Mouse (Mus musculus) kidney, postnatal 0 days (tissue): Measurements from ENCODE around the gene Bcr. TPM values are rescaled to one million over a fixed set of nuclear protein-coding genes. Genes with fewer than 3 reads are reported as not detected.
A peak's percentile ranks its signal among the peaks of the same experiment; 100 is the strongest.

Experiments used
- ATAC-seq: fragments of 200-750 bp; cut with Nextera tagmentation; replicated peaks from 2 replicates; pipeline ENCODE4 v1.8.0; 2017; ENCODE audit warnings: low read depth, moderate number of reproducible peaks, moderate TSS enrichment, moderate library complexity; ENCODE audit not compliant: low FRiP score
- DNase-seq: peaks from one replicate; pipeline ENCODE4 v3.0.0-alpha.2; 2016; ENCODE audit warnings: low spot score
- H3K27ac ChIP-seq: fragments of 300-500 bp; sonication (generic); 2 replicates; pipeline ENCODE4 v1.5.1; 2014; ENCODE audit warnings: mild to moderate bottlenecking
- H3K27me3 ChIP-seq: fragments of 300-500 bp; sonication (generic); 2 replicates; pipeline ENCODE4 v1.6.1; 2014; ENCODE audit warnings: low read length, mixed read lengths; ENCODE audit not compliant: insufficient read depth
- H3K36me3 ChIP-seq: fragments of 300-500 bp; sonication (generic); 2 replicates; pipeline ENCODE4 v1.6.1; 2014; ENCODE audit warnings: low read length, mixed read lengths; ENCODE audit not compliant: insufficient read depth
- H3K4me1 ChIP-seq: fragments of 300-500 bp; sonication (generic); replicated peaks from 2 replicates; pipeline ENCODE4 v1.6.1; 2014; ENCODE audit warnings: antibody characterized with exemption, low read length, mixed read lengths; ENCODE audit not compliant: insufficient read depth
- H3K4me2 ChIP-seq: fragments of 300-500 bp; sonication (generic); 2 replicates; pipeline ENCODE4 v1.6.1; 2014; ENCODE audit warnings: mild to moderate bottlenecking, low read length, moderate library complexity, mixed read lengths
- H3K4me3 ChIP-seq: fragments of 300-500 bp; sonication (generic); replicated peaks from 2 replicates; pipeline ENCODE4 v1.5.1; 2014; ENCODE audit warnings: low read depth, low read length
- H3K9ac ChIP-seq: fragments of 300-500 bp; sonication (generic); 2 replicates; pipeline ENCODE4 v1.6.1; 2014; ENCODE audit warnings: low read depth, low read length
- H3K9me3 ChIP-seq: fragments of 300-500 bp; sonication (generic); replicated peaks from 2 replicates; pipeline ENCODE4 v1.6.1; 2016; ENCODE audit warnings: low read length, inconsistent platforms, mixed read lengths
- CTCF ChIP-seq: IDR thresholded peaks from 2 replicates; pipeline ENCODE4 v1.5.1; 2016; ENCODE audit warnings: antibody characterized with exemption, low read depth, mild to moderate bottlenecking, moderate library complexity
- WGBS: fragments of 180-500 bp; shearing (Covaris S2); extraction: QIAGEN DNeasy Blood & Tissue Kit; methylation state at CpG from one replicate; pipeline ENCODE4 v1.1.7; 2014; 5-methylcytosine and 5-hydroxymethylcytosine counted together
- polyA plus RNA-seq: library from polyadenylated mRNA; unstranded; fragments of >200 nt; fragmentation: Nextera tagmentation; extraction: Ambion mirVana; gene quantifications from 2 replicates; pipeline ENCODE4 v1.2.1, GENCODE M21; 2015

Bcr gene
- polyA plus RNA-seq, 1 experiment from 2014 or later: 5.9 TPM

GRCm38 (mm10) chr10:75044459-75044858 lies 15.9 kb upstream of the Bcr start:
- Histone ChIP-seq H3K27me3 (no peaks in the 10 kb centered on the region), H3K36me3 (no peaks in the 10 kb centered on the region), H3K4me1 (no peaks in the 10 kb centered on the region), H3K9ac (no peak overlapping the region), H3K27ac (no peak overlapping the region), H3K4me2 (no peak overlapping the region), H3K9me3 (no peaks in the 10 kb centered on the region), H3K4me3 (no peak overlapping the region)
- no peak for TF ChIP-seq CTCF
- no peak for DNase-seq
- 38% methylated on average over 7 of the region's 7 CpGs for WGBS
- ATAC-seq: no peak

- Histone ChIP-seq H3K36me3 (no peaks in the 10 kb centered on the region), H3K4me1 (no peaks in the 10 kb centered on the region), H3K4me3 (no peak overlapping the region), H3K4me2 (no peak overlapping the region), H3K9me3 (no peaks in the 10 kb centered on the region), H3K9ac (no peak overlapping the region), H3K27me3 (no peaks in the 10 kb centered on the region), H3K27ac (no peak overlapping the region)
- ATAC-seq (no peak), DNase-seq (no peak)
- no peak for TF ChIP-seq CTCF
- 92% methylated on average over 15 of the region's 15 CpGs for WGBS
Observed at GRCm38 (mm10) chr10:75045831-75046230, 14.6 kb upstream of the Bcr start.

- no peak for TF ChIP-seq CTCF
- Histone ChIP-seq H3K4me1 (no peaks in the 10 kb centered on the region), H3K4me3 (no peak overlapping the region), H3K27me3 (no peaks in the 10 kb centered on the region), H3K4me2 (no peak overlapping the region), H3K36me3 (no peaks in the 10 kb centered on the region), H3K9ac (no peak overlapping the region), H3K27ac (no peak overlapping the region), H3K9me3 (no peaks in the 10 kb centered on the region)
- no peak for DNase-seq
- WGBS: 93% methylated on average over 7 of the region's 7 CpGs
- no peak for ATAC-seq
Observed at GRCm38 (mm10) chr10:75048711-75049110, 11.7 kb upstream of the Bcr start.

GRCm38 (mm10) chr10:75051364-75052074 lies 8.9 kb upstream of the Bcr start:
- Histone ChIP-seq H3K9me3 (no peaks in the 10 kb centered on the region), H3K4me3 (no peak overlapping the region), H3K27ac (no peak overlapping the region), H3K27me3 (no peaks in the 10 kb centered on the region), H3K4me2 (no peak overlapping the region), H3K4me1 (no peaks in the 10 kb centered on the region), H3K36me3 (no peaks in the 10 kb centered on the region), H3K9ac (no peak overlapping the region)
- WGBS: 84% methylated on average over 21 of the region's 21 CpGs
- no peak for DNase-seq
- TF ChIP-seq CTCF: no peak
- 0 out of 2 replicates have a peak, but pooled peaks have one; percentile 29 for ATAC-seq

GRCm38 (mm10) chr10:75052902-75053301 lies 7.5 kb upstream of the Bcr start:
- no peak overlapping the region for H3K4me2 ChIP-seq
- DNase-seq (no peak), ATAC-seq (no peak)
- no peak overlapping the region for H3K4me3 ChIP-seq
- H3K27ac ChIP-seq: no peak overlapping the region
- no peaks in the 10 kb centered on the region for H3K27me3 ChIP-seq
- TF ChIP-seq CTCF: no peak
- H3K4me1 ChIP-seq: no peaks in the 10 kb centered on the region
- WGBS: 77% methylated on average over 8 of the region's 8 CpGs
- no peaks in the 10 kb centered on the region for H3K36me3 ChIP-seq
- no peaks in the 10 kb centered on the region for H3K9me3 ChIP-seq
- H3K9ac ChIP-seq: no peak overlapping the region

GRCm38 (mm10) chr10:75053655-75054054 lies 6.7 kb upstream of the Bcr start:
- H3K4me2 ChIP-seq: no peak overlapping the region
- no peaks in the 10 kb centered on the region for H3K9me3 ChIP-seq
- WGBS: 76% methylated on average over 4 of the region's 4 CpGs
- TF ChIP-seq CTCF: no peak
- ATAC-seq (no peak), DNase-seq (no peak)
- H3K4me3 ChIP-seq: no peak overlapping the region
- H3K4me1 ChIP-seq: no peaks in the 10 kb centered on the region
- H3K27me3 ChIP-seq: no peaks in the 10 kb centered on the region
- no peak overlapping the region for H3K9ac ChIP-seq
- H3K27ac ChIP-seq: no peak overlapping the region
- no peaks in the 10 kb centered on the region for H3K36me3 ChIP-seq

- DNase-seq: no peak
- Histone ChIP-seq H3K4me3 (no peak overlapping the region), H3K4me1 (no peaks in the 10 kb centered on the region), H3K4me2 (no peak overlapping the region), H3K27ac (no peak overlapping the region), H3K27me3 (no peaks in the 10 kb centered on the region), H3K9me3 (no peaks in the 10 kb centered on the region), H3K9ac (no peak overlapping the region), H3K36me3 (no peaks in the 10 kb centered on the region)
- WGBS: 67% methylated on average over 6 of the region's 6 CpGs
- no peak for TF ChIP-seq CTCF
- ATAC-seq: no peak
Observed at GRCm38 (mm10) chr10:75054125-75054524, 6.3 kb upstream of the Bcr start.
